Mouse (Mus musculus) liver, embryonic 14.5 days (tissue): ENCODE results near the gene Slc5a4a.

Experiments used
- CTCF ChIP-seq: IDR thresholded peaks from 2 replicates; pipeline ENCODE4 v1.5.1; 2016; ENCODE audit warnings: antibody characterized with exemption, low read depth, control low read depth
- EP300 ChIP-seq: IDR thresholded peaks from 2 replicates; pipeline ENCODE4 v1.6.1; 2016; ENCODE audit warnings: antibody characterized with exemption, low read depth

- no peak for TF ChIP-seq CTCF
- no peak for TF ChIP-seq EP300
These were observed 60.1 kb downstream of the Slc5a4a start for GRCm38 (mm10) chr10:76207262-76207796.
